Mouse (Mus musculus): ENCODE data around the gene Nap1l5. TPM values are rescaled to one million over a fixed set of nuclear protein-coding genes. Genes with fewer than 3 reads are reported as not detected.

The Nap1l5 gene
- polyA plus RNA-seq, 1 experiment from 2014 or later, result 0.19 TPM

DNA sequence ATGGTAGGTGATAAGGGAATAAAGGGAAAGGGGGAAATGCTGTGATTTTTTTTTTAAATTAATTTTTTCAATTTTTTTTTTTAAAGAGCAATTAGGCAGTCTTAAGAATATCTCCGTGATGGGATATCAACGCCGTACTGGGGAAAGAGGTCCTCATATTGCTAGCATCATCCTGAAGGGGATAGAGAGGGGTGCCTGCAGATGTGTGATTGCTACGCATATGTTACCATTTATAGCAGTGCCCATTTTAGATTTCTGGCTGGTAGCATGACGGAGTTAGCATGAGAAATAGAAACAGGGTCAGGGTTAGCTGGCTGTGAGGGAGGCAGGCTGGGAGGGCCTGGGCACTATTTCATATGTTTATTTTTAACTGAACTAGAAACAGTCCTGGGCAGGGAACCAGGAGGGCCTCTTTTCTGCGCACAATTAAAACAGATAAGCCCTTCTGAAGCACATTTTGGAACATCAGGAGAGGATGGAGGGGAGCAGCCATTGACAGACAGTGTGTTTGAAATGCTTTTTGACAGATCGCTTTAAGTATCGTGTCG, 44.4 kb downstream of the Nap1l5 start:
- DNase-seq, result no peak
- H3K9ac ChIP-seq (replicated peaks), result no peak overlapping the region
- WGBS (ENCODE audit: insufficient replicate concordance), result 86% methylated on average over 9 of the region's 9 CpGs
- no peak overlapping the region for H3K4me2 ChIP-seq (ENCODE audit: low read depth, low read length)
- H3K4me1 ChIP-seq (ENCODE audit: insufficient read depth), result no peaks in the 10 kb centered on the region
- no peak for ATAC-seq
- H3K27me3 ChIP-seq (ENCODE audit: insufficient read depth, low read length), result no peaks in the 10 kb centered on the region
- TF ChIP-seq EP300 (IDR thresholded peaks at IDR 0.05; ENCODE audit: low read depth) (no peak), CTCF (IDR thresholded peaks at IDR 0.05; ENCODE audit: low read depth) (no peak)
- H3K9me3 ChIP-seq (ENCODE audit: low read length), result no peaks in the 10 kb centered on the region
- H3K36me3 ChIP-seq (replicated peaks; ENCODE audit: insufficient read depth, low read length), result peaks cover 4% of the 10 kb centered on the region; the same call in 1 of the 2 replicates
- no peak overlapping the region for H3K4me3 ChIP-seq (ENCODE audit: low read depth, low read length)
- H3K27ac ChIP-seq (ENCODE audit: low read depth), result no peak overlapping the region

GRCm38 (mm10) chr6:58859517-58859916, 47.4 kb downstream of the Nap1l5 start:
- no peak for TF ChIP-seq EP300 (IDR thresholded peaks at IDR 0.05; ENCODE audit: low read depth)
- TF ChIP-seq CTCF (IDR thresholded peaks at IDR 0.05; ENCODE audit: low read depth), result no peak
- no peak overlapping the region for H3K27ac ChIP-seq (ENCODE audit: low read depth)
- H3K4me1 ChIP-seq (ENCODE audit: insufficient read depth), result no peaks in the 10 kb centered on the region
- DNase-seq (no peak), ATAC-seq (no peak)
- no peaks in the 10 kb centered on the region for H3K27me3 ChIP-seq (ENCODE audit: insufficient read depth, low read length)
- peaks cover 4% of the 10 kb centered on the region; the same call in 1 of the 2 replicates for H3K36me3 ChIP-seq (replicated peaks; ENCODE audit: insufficient read depth, low read length)
- H3K9ac ChIP-seq (replicated peaks), result no peak overlapping the region
- WGBS (ENCODE audit: insufficient replicate concordance), result 88% methylated on average over 4 of the region's 4 CpGs
- H3K4me3 ChIP-seq (ENCODE audit: low read depth, low read length), result no peak overlapping the region
- H3K4me2 ChIP-seq (ENCODE audit: low read depth, low read length), result no peak overlapping the region
- H3K9me3 ChIP-seq (ENCODE audit: low read length), result no peaks in the 10 kb centered on the region

GRCm38 (mm10) chr6:58856494-58856893, 50.4 kb downstream of the Nap1l5 start:
- WGBS (ENCODE audit: insufficient replicate concordance), result 65% methylated on average over 2 of the region's 2 CpGs
- H3K4me1 ChIP-seq (ENCODE audit: insufficient read depth), result no peaks in the 10 kb centered on the region

GRCm38 (mm10) chr6:58855676-58856367, 51.1 kb downstream of the Nap1l5 start:
- H3K4me3 ChIP-seq (ENCODE audit: low read depth, low read length), result no peak overlapping the region
- H3K27ac ChIP-seq (ENCODE audit: low read depth), result no peak overlapping the region
- 76% methylated on average over 10 of the region's 10 CpGs for WGBS (ENCODE audit: insufficient replicate concordance)
- H3K4me1 ChIP-seq (ENCODE audit: insufficient read depth), result no peaks in the 10 kb centered on the region
- peaks cover 4% of the 10 kb centered on the region; the same call in 1 of the 2 replicates for H3K36me3 ChIP-seq (replicated peaks; ENCODE audit: insufficient read depth, low read length)
- no peak overlapping the region for H3K9ac ChIP-seq (replicated peaks)
- H3K9me3 ChIP-seq (ENCODE audit: low read length), result no peaks in the 10 kb centered on the region
- H3K27me3 ChIP-seq (ENCODE audit: insufficient read depth, low read length), result no peaks in the 10 kb centered on the region
- DNase-seq, result no peak
- ATAC-seq, result no peak
- no peak overlapping the region for H3K4me2 ChIP-seq (ENCODE audit: low read depth, low read length)
- TF ChIP-seq CTCF (IDR thresholded peaks at IDR 0.05; ENCODE audit: low read depth) (no peak), EP300 (IDR thresholded peaks at IDR 0.05; ENCODE audit: low read depth) (no peak)

More at GRCm38 (mm10) chr6:58856494-58856893, 50.4 kb downstream of the Nap1l5 start:
- ATAC-seq (no peak), DNase-seq (no peak)
- no peak overlapping the region for H3K9ac ChIP-seq (replicated peaks)
- no peaks in the 10 kb centered on the region for H3K27me3 ChIP-seq (ENCODE audit: insufficient read depth, low read length)
- peaks cover 4% of the 10 kb centered on the region; the same call in 1 of the 2 replicates for H3K36me3 ChIP-seq (replicated peaks; ENCODE audit: insufficient read depth, low read length)
- H3K27ac ChIP-seq (ENCODE audit: low read depth), result no peak overlapping the region
- no peak overlapping the region for H3K4me2 ChIP-seq (ENCODE audit: low read depth, low read length)
- no peak overlapping the region for H3K4me3 ChIP-seq (ENCODE audit: low read depth, low read length)
- no peaks in the 10 kb centered on the region for H3K9me3 ChIP-seq (ENCODE audit: low read length)
- TF ChIP-seq CTCF (IDR thresholded peaks at IDR 0.05; ENCODE audit: low read depth), result no peak
- TF ChIP-seq EP300 (IDR thresholded peaks at IDR 0.05; ENCODE audit: low read depth), result no peak

Other genes with a start within 250 kb of the Nap1l5 start
- 2.5 and 2.7 TPM in 2 replicates for gene Herc3, start 75.6 kb downstream of the Nap1l5 start, polyA plus RNA-seq (2015; fragmentation: Nextera tagmentation; extraction: Ambion mirVana)
- gene Fam13a, start 117.5 kb upstream of the Nap1l5 start, polyA plus RNA-seq (2015; fragmentation: Nextera tagmentation; extraction: Ambion mirVana), result 1.2 and 1.6 TPM in 2 replicates

Measured in liver, postnatal 0 days (tissue).